Mouse (Mus musculus): ENCODE measurements around the gene Trabd.

DNA sequence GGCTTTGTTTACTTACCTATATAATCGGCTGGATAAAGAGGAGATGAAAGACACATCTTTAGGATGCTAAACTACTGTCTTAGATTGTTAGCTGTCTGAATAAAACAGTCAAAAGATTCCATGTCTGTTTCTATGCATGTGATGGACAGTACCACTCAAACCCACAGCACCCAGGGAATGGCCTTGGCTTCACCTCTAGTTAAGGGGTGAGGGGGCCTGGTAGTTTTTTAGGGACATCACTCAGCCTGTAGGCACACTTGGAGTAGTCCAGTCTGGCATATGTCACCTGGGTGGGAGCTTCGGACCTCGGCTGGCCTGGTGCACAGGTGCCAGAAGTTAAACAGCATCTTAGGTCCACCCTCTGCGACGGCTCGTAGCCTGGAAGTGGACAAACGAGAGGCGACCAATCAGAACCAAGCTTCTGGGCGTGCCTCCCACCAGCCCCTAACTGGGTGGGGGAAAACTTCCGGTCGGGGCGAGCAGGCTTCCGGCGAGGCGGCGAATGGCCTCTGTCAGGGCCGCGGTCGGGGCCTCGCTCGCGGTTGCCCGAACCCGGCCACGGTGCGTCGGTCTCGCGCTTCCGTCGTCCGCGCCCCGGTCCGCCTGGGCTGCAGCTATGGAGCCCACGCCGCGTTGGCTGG lies 13.8 kb downstream of the Trabd start, which contains the start of gene Selenoo:
- no peak for TF ChIP-seq CTCF (IDR thresholded peaks at IDR 0.05; ENCODE audit: low read depth)
- TF ChIP-seq EP300 (IDR thresholded peaks at IDR 0.05; ENCODE audit: low read depth) = no peak

Data from liver, embryonic 14.5 days (tissue).